Mouse (Mus musculus): ENCODE measurements around the gene Actg1.

GRCm38 (mm10) chr11:120387157-120387556, 38.8 kb upstream of the Actg1 start:
- no peak for TF ChIP-seq EP300 (IDR thresholded peaks at IDR 0.05; ENCODE audit: insufficient read depth, low read depth, low read length)
- TF ChIP-seq POLR2A (IDR thresholded peaks at IDR 0.05; ENCODE audit: insufficient read depth, low read length) = no peak
